Mouse (Mus musculus): ENCODE data around the gene Gadd45a. TPM values are rescaled to one million over a fixed set of nuclear protein-coding genes. Genes with fewer than 3 reads are reported as not detected.

The Gadd45a gene
- polyA plus RNA-seq, 1 experiment from 2014 or later: 49.5 TPM

DNA sequence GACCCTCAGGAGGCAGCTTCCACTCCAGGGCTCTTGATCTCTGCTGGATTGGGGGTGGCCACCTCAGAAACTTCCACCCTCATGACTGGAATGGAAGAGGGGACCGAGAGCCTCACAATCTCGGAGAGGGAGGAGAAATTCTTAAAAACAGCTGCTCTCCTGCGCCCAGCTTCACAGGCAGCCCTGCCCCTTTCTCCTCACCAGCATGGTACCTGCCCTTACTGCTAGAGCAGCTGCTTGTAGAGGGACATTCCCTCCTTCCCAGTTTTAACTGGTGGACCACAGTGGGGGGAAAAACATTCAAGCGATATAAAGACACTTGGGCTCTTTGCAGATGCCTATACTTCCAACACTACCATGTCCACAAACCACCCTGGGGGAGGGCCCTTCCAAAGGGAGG is 18.9 kb downstream of the Gadd45a start:
- Histone ChIP-seq H3K4me2 (ENCODE audit: low read depth, low read length) (no peak overlapping the region), H3K27me3 (ENCODE audit: insufficient read depth, low read length) (no peaks in the 10 kb centered on the region), H3K27ac (ENCODE audit: low read depth) (no peak overlapping the region), H3K9me3 (ENCODE audit: low read length) (no peaks in the 10 kb centered on the region), H3K9ac (replicated peaks) (no peak overlapping the region), H3K36me3 (replicated peaks; ENCODE audit: insufficient read depth, low read length) (peaks cover 6% of the 10 kb centered on the region; the same call in 1 of the 2 replicates), H3K4me3 (ENCODE audit: low read depth, low read length) (no peak overlapping the region), H3K4me1 (ENCODE audit: insufficient read depth) (peaks cover 32% of the 10 kb centered on the region)
- DNase-seq (no peak), ATAC-seq (no peak)
- 92% methylated on average over 4 of the region's 4 CpGs for WGBS (ENCODE audit: insufficient replicate concordance)
- TF ChIP-seq CTCF (IDR thresholded peaks at IDR 0.05; ENCODE audit: low read depth) (no peak), EP300 (IDR thresholded peaks at IDR 0.05; ENCODE audit: low read depth) (no peak)

DNA sequence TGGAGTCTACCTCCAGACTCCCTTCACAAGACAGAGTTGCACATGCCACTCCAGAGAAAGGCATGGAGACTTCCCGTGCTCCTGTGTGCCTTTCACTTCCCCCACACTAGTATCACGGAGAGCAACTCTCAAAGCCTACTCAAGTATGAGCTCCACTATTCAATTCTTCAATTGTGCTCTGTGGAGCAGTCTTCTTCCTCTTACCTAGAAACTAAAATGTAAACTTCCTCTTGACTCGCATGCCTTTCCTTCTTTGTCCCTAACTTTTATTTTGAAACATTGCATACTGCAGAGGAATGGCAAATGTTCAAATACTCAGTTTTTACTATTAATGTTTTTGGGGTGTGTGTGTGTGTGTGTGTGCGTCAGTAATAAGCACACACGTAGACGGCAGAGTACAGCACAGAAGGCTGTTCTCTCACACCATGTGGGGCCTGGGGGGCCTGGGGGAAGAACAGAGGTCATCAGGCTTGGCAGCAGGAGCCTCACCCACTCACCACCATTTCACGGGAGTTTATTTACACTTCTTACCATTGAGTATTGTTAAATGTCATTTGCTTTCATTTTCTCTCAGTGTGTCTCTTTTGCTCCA is 20.6 kb downstream of the Gadd45a start:
- Histone ChIP-seq H3K4me1 (ENCODE audit: insufficient read depth) (peaks cover 37% of the 10 kb centered on the region), H3K4me2 (ENCODE audit: low read depth, low read length) (no peak overlapping the region), H3K4me3 (ENCODE audit: low read depth, low read length) (no peak overlapping the region), H3K27ac (ENCODE audit: low read depth) (no peak overlapping the region), H3K36me3 (replicated peaks; ENCODE audit: insufficient read depth, low read length) (peaks cover 6% of the 10 kb centered on the region; the same call in 1 of the 2 replicates), H3K9ac (replicated peaks) (no peak overlapping the region), H3K27me3 (ENCODE audit: insufficient read depth, low read length) (no peaks in the 10 kb centered on the region), H3K9me3 (ENCODE audit: low read length) (no peaks in the 10 kb centered on the region)
- DNase-seq: no peak
- ATAC-seq: no peak
- no peak for TF ChIP-seq CTCF (IDR thresholded peaks at IDR 0.05; ENCODE audit: low read depth)
- TF ChIP-seq EP300 (IDR thresholded peaks at IDR 0.05; ENCODE audit: low read depth): no peak
- WGBS (ENCODE audit: insufficient replicate concordance): 52% methylated on average over 7 of the region's 7 CpGs

DNA sequence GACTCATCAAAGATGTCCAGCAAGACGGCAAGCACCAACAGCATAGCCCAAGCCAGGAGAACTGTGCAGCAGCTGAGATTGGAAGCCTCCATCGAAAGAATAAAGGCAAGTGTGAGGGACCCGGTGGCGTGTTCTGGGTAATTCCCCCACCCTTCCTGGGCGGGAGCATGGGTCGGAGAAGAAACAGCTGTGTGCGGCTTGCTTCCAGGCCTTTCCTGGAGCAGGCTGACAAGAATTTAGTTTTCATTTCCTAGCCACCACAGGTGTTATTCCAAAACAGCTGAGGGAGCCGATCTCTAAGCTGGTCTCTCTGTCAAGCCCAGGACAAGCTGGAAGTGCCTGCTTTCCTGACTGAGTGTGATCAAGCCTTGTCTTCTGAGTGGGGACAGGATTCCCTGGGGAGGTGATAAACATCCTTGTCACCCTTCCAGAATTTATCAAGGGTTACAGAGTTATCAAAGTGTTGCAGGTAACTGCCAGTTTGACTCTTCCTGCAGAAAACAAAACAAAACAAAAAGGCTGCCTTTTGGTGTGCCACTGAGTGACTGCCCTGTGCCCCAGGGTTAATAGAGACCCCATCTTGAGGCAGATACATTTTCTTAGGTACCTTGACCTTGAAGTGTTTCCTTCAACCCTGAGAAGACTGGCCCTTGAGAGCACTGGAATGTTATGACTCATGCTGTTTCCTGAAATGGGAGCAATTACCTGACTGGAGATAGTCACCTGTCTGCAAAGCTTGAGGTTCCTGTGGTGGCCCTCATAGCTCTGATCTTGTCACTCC is 21.3 kb downstream of the Gadd45a start:
- Histone ChIP-seq H3K4me3 (ENCODE audit: low read depth, low read length) (no peak overlapping the region), H3K4me1 (ENCODE audit: insufficient read depth) (peaks cover 37% of the 10 kb centered on the region), H3K27me3 (ENCODE audit: insufficient read depth, low read length) (no peaks in the 10 kb centered on the region), H3K36me3 (replicated peaks; ENCODE audit: insufficient read depth, low read length) (peaks cover 6% of the 10 kb centered on the region; the same call in 1 of the 2 replicates), H3K4me2 (ENCODE audit: low read depth, low read length) (no peak overlapping the region), H3K27ac (ENCODE audit: low read depth) (no peak overlapping the region), H3K9ac (replicated peaks) (no peak overlapping the region), H3K9me3 (ENCODE audit: low read length) (no peaks in the 10 kb centered on the region)
- 68% methylated on average over 8 of the region's 8 CpGs for WGBS (ENCODE audit: insufficient replicate concordance)
- TF ChIP-seq CTCF (IDR thresholded peaks at IDR 0.05; ENCODE audit: low read depth) (no peak), EP300 (IDR thresholded peaks at IDR 0.05; ENCODE audit: low read depth) (peak; percentile 60; the same call in 1 of the 2 replicates)
- ATAC-seq: no peak
- no peak for DNase-seq

DNA sequence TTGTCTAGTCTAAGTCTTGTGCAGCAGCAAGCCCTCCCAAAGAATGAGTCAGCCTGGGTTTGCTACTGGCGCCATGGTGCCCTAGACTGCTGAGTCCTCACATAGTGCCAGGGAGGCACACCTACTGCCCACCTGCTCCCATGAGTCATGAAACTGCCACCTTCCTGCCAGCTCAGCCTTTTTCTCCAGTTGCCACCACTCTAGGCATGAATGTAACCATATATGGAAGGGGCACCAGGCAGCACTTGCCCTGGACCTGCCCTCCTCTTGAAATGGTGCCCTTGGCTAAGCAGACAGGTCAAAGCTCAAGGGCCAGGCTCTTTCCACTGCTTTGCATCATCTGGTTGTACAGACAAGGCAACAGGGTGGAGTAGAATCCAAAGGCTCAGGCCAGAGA is 22.6 kb downstream of the Gadd45a start:
- TF ChIP-seq EP300 (IDR thresholded peaks at IDR 0.05; ENCODE audit: low read depth) (no peak), CTCF (IDR thresholded peaks at IDR 0.05; ENCODE audit: low read depth) (no peak)
- H3K4me2 ChIP-seq (ENCODE audit: low read depth, low read length): no peak overlapping the region
- peak; percentile 26 for DNase-seq

DNA sequence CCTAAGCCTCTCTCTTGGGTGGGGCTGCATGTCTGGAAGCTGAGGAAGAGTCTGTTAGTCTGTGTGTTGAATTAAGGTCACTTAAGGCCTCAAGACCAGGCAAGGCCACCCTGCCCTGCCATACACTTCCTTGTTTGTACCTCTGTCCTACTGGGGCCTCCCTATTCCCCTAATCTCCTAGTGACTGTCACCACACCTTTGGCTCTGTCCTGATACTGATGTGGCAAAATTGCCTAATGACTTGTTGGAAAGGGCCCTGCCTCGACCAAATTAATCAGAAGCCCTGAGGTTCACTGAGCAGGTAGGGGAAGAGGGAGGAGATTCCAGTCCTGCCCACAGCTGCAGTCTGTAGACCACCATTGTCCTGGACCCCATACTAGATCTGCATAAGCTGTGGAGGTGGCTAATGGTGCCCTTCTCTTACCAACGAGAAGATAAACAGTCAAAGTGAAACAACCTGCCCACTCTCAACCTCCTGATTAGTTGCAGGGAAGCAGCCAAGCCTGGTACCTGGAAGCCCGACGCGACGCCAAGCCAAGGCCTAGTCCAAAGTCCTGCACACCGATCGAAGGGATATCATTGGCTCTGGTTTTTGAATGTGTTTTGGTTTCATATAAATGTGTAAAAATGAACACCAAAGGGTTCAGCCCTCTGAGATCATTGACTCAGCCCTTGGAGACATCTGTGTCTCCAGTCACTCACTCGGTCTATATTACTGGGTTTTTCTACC is 23.1 kb downstream of the Gadd45a start:
- Histone ChIP-seq H3K27me3 (ENCODE audit: insufficient read depth, low read length) (no peaks in the 10 kb centered on the region), H3K27ac (ENCODE audit: low read depth) (peak overlapping the region; percentile 66), H3K36me3 (replicated peaks; ENCODE audit: insufficient read depth, low read length) (peaks cover 6% of the 10 kb centered on the region; the same call in 1 of the 2 replicates), H3K9me3 (ENCODE audit: low read length) (no peaks in the 10 kb centered on the region), H3K4me3 (ENCODE audit: low read depth, low read length) (no peak overlapping the region), H3K4me1 (ENCODE audit: insufficient read depth) (peaks cover 37% of the 10 kb centered on the region), H3K4me2 (ENCODE audit: low read depth, low read length) (peak overlapping the region; percentile 34; the same call in 1 of the 2 replicates), H3K9ac (replicated peaks) (peak overlapping the region; percentile 22; the same call in 1 of the 2 replicates)
- no peak for TF ChIP-seq EP300 (IDR thresholded peaks at IDR 0.05; ENCODE audit: low read depth)
- TF ChIP-seq CTCF (IDR thresholded peaks at IDR 0.05; ENCODE audit: low read depth): no peak
- DNase-seq: no peak
- ATAC-seq: peak; percentile 66
- 66% methylated on average over 9 of the region's 9 CpGs for WGBS (ENCODE audit: insufficient replicate concordance)

More for the DNA sequence above, 22.6 kb downstream of the Gadd45a start:
- Histone ChIP-seq H3K27ac (ENCODE audit: low read depth) (peak overlapping the region; percentile 66), H3K9me3 (ENCODE audit: low read length) (no peaks in the 10 kb centered on the region), H3K27me3 (ENCODE audit: insufficient read depth, low read length) (no peaks in the 10 kb centered on the region), H3K4me1 (ENCODE audit: insufficient read depth) (peaks cover 37% of the 10 kb centered on the region), H3K4me3 (ENCODE audit: low read depth, low read length) (no peak overlapping the region), H3K9ac (replicated peaks) (no peak overlapping the region), H3K36me3 (replicated peaks; ENCODE audit: insufficient read depth, low read length) (peaks cover 6% of the 10 kb centered on the region; the same call in 1 of the 2 replicates)
- 89% methylated on average over 1 of the region's 1 CpGs for WGBS (ENCODE audit: insufficient replicate concordance)
- ATAC-seq: peak; percentile 79
